Mouse (Mus musculus) monocyte, adult 2 months (primary cell): Measurements from ENCODE around the gene Cntnap2.
"Not testable (repeated sequence)": the region's sequence is repeated elsewhere in the genome, so short reads cannot be mapped to it uniquely, and the experiment has no call there.

Experiments used
- DNase-seq, 2 experiments: peaks; one replicate each; pipeline ENCODE4 v3.0.0; 2022; ENCODE audit warnings: low spot score in 2 of 2, low read depth in 1 of 2

Gene Cntnap2

DNA sequence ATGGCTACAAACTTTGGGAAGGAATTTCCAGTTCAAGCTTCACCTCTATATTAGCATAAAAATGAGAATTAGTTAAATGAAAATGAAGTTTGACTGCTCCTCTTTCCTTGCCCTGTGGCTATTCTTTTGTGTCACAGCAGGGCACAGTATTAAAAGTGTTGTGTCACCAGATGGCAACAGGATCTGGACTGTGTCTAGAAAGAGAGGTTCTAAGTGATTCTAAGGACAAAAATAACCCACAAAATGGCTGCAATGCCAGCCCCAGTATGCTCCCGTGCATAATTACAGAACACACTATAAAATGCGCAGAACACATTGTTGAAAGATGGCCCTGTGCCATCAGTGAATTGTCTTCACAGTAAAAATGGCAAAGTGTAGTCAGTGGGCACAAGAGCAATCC is 1146.4 kb downstream of the Cntnap2 start:
- DNase-seq, result no peak

DNA sequence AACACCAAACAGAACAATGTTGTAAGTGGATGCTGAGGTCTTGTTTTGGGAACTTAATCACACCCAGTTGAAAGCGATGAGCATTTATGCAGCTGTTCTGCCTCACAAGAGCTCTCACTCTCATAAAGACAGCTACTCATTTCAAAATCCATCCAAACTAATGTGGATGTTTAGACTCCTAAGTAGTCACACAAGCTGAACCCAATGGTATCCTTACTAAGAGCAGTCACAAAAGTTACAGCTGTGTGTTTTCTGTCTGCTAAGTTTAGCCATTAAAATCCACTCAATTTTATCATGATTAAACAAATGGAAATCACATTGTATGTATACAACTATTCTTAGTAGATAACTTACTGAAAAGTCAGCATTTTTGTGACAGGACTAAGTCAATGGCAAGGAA is 1173.7 kb downstream of the Cntnap2 start:
- no peak for DNase-seq

DNA sequence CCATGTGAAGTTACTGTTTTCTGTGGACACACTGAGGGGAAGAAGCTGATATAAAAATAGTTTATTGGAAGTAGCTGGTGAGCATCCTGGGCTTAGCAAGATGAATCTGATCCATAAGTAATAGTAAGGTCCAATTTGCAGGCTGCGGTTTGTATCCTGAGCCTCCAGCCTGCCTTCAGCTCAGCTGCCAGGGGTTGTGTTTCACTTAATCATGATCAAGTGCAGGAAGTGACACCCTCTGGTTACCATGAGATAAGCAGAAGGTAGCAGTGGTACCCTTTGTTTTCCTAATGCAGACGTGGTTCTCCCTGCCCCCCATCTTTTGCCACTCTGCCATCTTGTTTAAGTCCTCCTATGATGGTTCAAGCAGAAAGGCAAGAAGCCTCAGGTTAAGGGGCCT is 1181.2 kb downstream of the Cntnap2 start:
- DNase-seq, result no peak

DNA sequence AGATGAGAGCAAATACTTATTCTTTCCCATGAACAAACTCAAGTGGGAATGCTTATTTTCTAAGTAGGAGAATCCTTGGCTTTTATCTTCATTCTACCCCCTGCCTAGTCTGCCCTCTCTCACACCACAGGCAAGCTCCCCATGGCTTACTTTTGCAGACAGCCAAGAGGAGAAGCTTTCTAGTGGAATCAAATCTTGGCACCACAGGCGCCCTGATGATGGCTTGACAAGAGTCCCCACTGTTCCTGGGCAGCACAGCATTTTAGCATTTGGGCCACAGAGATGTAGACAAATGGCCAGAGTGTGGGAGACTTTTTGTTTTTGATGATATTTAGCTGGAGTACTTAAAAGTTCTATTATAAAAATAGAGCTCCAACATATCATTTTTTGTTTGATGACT is 1204.0 kb downstream of the Cntnap2 start:
- no peak for DNase-seq

DNA sequence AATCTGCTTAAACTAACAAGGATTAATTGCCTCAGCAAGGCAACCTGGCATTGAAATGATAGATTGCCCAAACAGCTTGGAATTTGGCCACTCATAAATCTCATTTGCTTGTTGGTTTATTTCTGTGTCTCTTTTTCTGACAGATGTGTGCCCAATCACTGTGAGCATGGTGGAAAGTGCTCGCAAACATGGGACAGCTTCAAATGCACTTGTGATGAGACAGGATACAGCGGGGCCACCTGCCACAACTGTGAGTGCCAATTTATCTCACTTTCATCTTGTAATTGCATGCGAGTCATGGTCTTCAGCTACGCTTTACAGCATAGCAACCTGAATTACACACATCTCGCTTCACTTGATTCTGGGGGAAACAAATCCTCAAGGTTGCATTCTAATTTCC is 1287.8 kb downstream of the Cntnap2 start:
- no peak for DNase-seq

DNA sequence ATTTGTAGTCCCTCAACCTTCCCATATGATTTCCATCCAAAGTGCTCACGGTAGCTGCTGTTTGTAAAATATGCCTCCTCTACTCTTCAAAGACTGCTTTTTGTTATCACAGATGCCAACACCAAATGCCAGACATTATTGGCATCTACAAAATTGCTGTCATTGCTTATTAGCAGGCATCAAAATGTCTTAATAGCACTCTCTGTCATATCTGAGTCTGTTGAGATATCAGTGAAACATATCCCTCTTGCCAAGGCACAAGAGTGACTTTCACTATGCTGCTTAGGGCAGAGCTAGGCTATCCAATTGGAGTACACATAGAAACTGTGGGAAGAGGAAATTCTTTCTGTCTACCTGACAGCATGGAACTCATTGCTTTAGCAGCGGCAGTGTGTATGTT is 1301.9 kb downstream of the Cntnap2 start:
- no peak for DNase-seq

DNA sequence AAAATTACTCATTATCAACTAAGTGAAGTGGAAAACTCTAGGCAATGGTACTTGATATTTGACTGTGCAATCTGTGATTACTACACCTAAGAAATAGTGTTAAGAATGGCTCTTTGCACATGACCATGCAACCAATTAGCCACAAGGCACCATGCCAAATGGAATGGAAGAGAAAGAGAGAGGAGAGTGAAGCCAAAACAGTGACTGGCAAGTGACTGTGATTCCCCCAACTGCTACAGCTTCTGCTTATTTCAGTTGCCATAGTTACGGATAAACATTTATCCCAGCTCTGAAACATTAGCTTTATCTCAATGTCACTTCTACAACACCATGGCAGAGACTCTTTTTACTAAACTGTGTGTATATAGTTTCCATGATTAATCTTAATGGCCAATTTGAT is 1303.0 kb downstream of the Cntnap2 start:
- DNase-seq, result no peak

DNA sequence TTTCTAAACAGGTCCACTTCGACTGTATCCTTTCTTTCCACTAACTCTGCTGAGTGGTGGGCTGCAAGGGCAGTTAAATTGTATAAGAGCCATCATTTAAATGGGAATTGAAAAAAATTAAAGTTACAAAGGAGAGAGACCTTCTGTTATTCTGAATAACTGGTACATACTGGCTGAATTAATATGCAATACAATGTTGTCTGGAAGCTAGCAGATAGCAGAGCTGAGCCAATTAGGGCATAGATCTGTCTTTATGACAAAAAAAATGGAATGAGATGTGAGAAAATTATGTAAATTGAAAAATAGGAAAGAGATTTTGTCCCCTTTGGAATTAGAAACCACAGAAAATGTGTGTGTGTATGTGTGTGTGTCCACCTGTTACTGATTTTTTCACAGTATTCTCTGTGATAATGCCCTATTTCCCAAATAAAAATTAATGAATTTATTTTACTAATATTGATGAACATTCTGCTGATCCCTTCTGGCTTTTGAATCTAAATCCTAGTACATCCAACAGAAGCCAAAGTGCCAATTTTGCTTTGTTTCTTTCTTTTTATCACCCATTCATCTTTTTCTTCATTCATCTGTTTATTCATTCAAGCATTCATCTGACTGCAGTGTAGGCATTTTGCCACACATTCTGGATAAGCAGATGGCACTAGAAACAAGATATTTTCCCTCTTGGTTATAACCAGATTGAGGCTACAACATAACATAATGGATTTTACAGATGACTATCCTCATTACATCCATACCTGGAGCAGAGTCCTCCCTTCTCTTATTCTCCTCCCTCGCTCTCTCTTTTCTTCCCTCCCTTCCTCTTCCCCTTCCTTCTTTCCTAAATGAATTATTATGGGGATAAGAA is 1339.8 kb downstream of the Cntnap2 start:
- no peak for DNase-seq

DNA sequence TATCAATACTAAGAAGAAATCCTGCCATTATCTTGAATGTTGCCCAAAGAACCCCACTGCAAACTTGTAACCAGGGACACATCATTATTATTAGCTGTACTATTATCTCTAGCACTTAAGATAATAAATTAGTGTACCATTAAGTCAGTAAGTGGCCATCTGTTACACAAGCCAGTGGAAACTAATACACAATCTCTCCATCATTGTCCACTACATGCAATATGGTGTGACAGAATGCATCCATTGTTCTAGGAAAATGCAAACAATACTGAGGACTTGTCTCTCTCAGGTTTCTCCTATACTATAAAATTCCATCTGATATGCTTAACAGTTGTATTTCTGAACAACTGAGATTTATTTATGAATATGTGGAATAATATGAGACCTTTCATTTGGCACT is 1355.0 kb downstream of the Cntnap2 start:
- no peak for DNase-seq

DNA sequence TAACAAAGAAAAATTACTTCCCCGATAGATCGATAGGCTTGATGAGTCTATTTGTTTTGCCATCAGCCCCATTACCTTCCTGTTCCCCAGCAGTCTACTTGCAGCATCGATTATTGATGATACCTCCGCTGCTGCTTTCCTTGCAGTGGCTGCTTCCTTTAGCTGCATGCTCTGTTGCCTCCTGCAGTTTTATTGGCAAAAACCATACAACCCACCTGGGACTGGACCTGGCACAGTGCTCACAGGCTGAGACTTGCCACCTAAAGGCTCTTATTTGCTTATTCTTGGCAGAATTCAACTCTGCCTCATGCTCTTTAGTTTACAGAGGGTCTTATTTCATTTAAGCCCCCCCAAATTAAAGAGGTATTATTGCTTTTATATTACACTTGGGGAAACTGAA is 1355.4 kb downstream of the Cntnap2 start:
- DNase-seq, result no peak

DNA sequence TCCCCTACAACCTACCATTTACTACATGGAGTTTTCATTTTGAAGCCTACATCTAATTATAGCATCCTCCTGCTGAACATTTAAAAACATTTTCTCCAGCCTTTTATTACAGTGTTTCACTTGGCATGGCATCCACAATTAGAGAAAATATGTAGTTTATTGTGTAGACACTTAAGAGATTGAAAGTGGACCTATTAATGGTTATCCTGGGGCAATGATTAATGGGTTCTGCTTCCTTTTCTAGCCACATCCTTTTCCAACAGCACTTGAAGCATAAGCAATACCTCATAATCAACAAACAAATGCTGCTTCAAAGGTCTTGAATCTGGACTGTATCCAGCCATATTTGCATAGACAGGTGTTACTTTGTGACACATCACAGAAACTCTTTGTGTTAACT is 1360.7 kb downstream of the Cntnap2 start:
- no peak for DNase-seq

DNA sequence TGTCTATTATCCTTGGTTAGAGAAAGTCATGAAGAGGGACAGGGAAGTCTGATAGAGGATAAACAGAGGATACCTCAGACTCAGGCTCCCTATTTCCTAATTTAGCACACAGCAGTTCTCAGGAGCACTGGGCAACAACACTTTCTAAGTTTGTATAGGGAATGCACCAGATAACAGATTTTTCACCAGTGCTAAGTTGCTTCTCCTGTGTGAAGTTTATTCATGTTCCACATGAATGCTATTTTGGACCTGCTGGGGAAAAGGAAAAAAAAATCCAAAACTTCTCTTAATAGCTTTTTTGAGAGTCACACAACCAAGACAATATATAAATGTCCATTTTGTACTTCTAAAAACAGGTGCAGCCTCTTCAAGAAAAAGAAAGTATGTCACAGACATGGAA is 1361.2 kb downstream of the Cntnap2 start:
- DNase-seq, result no peak

DNA sequence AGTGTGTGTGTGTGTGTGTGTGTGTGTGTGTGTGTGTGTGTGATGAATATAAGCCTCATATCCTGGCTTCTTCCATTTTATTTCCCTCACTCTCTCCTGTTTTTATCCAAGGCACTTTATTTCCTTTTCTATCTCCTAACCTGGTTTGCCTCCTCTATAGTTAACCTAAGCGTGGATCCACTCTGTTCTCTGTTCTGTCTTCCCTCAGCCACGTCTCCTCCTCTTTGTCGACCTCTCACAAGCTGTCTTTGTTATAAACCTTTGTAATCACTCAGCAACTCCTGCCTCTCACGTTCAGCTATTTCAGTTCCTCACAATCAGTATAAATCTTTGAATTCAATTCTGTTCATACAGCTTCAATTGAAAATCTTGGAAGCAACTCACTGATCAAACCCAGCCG is 1369.1 kb downstream of the Cntnap2 start:
- no peak for DNase-seq

DNA sequence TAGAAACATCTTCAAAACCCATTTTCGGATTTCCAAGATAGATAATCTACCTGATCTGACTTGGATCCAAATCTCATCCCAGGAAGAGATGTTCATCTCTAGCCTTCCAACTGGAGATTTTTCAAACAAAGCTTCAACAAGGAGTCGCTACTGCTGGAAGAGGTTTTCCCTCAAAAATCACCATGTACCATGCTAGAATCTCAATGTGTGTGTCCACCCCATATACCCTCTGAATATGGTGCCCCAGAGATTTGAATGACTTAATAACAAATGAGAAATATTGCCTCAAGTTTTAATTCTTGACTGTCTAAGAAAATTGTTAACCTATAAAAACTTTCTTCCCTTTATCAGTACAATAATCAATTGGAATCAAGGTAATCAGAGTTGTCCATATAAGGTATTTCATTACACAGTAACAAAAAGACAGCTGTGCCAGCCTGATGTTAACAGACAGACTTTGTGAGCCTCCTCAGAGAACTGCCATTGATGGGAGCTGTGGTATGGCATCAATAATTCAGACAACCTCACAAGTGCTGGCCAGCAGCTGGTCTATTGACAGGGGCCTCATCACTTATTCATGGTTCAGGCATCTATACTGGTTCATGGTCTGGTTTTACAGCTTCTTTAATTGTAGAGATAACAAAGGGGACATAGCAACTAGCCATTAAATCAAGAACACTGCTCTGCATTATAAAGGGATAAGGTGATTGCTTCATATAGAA is 1391.9 kb downstream of the Cntnap2 start:
- no peak for DNase-seq

DNA sequence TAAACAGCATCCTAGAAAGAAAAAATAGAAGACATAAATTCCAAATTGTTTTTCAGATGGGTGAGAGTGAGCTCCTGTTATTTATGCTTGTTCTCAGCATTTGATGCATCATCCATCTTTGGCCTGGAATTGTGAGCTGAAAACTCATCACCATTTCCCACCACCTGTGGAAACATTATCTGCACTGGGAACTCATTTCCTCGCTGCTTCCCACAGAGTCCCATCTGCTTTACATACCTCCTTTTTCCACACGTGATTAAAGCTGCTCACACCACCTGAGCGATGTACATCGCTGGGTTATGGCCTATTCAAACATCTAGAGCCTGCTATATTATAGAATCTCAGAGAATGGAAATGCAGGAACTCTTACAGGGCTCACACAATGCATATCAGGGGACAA is 1413.5 kb downstream of the Cntnap2 start:
- no peak for DNase-seq

DNA sequence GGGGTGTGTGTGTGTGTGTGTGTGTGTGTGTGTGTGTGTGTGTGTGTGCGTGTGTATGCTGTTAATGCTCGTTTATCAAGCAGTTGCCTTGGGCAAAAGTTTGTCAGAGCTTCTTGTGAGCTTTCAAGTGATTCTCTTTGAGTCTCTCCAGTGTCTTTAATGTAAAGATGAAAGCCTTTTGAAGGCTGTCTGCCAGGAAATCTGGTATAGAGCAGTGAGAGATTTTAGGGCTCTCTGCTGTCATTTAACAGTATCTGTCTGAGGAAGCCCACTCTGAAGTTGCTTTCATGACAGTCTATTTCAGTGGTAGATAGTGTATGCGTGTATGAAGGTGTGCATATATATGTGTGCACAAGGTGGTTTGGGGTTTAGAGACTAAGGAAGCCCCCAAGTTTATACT is 1425.2 kb downstream of the Cntnap2 start:
- no peak for DNase-seq

DNA sequence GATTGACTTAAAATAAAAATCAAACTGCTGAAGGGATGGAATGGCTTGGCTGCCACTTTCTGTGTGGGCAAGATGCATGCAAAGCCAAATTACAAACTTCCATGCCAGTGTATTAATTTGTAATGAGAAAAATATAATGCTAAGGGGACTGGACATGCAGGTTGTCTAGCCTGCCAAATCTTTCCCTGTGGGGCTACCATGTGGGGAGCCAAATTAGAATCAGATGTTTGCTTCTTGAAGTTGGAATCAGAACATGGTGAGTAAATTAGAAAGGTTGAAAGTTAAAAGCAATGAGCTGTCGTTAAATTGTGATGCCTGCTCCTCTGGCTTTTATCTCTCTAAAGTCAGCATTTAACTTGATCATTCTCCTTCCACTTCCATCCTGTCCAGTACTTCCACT is 1443.6 kb downstream of the Cntnap2 start:
- DNase-seq, result no peak

DNA sequence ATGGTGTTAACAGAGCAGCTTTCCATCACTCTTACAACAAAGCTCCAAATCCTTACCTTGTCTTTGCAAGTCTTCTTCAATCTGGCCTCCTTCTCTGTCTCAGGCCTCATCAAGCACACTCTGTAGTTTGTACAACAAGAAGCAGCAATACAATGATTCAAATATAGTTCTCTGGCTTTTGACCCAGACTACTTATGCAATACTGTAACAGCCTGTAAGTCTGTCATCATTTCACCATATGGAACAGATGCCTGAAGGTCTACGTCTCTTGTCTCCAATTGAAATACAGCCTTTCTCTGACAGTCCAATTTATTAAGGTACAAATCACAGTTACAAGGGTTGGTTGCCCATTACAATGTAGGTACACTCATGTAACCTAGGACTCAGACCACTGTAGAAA is 1453.7 kb downstream of the Cntnap2 start:
- DNase-seq, result no peak

DNA sequence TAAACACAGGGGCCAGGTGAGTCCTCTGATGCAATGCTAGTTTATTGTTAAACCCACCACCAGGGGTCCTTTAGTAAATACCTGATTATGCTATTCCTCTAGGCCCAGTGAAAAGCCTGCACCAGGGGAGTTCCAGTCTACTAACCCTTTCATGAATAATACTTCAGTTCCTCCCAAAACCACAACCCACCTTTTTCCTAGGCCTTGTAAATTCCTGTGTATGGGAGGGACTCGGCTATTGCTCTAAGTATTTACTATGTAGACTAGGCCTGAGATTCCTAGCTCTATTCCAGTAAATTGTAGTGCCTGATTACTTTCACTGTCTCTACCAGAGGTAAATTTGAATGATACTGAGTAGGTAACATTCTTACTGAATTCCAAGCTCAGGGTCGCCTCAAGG is 1478.4 kb downstream of the Cntnap2 start:
- not testable (repeated sequence) for DNase-seq

DNA sequence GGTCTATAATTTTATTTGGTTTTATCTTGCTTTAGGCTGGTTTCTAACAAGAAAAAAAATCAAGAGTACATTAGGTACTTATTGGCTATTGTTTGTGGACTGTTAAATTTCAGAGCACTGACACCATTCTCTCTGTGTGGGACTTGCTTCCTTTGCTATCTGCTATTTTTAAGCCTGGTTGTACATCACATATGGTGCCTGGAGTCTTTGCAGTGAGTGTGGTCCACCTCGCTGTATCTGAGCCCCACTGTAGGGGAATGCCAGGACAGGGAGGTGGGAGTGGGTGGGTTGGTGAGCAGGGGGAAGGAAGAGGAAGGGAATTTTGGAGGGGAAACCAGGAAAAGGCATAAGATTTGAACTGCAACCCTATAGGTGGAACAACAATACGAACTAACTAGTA is 1504.3 kb downstream of the Cntnap2 start:
- DNase-seq, result no peak

DNA sequence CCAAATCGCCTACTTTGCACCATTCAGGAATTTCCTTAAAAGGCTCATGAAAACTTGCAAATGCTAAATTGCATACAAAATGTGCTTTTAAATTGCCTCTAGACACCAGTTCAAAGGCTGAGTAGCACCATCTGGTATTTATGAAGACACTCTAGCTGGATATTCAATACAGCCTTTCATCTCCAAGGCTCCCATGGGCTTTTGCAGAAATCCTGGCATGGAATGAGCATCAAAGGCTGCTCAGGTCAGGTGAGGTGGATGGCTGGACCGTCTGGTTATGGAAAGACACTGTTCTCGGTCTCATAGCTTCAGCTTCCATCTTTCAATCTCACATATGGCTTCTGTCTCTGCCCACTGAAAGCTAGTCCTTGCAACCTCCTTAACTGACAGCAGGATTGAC is 1515.9 kb downstream of the Cntnap2 start:
- no peak for DNase-seq

DNA sequence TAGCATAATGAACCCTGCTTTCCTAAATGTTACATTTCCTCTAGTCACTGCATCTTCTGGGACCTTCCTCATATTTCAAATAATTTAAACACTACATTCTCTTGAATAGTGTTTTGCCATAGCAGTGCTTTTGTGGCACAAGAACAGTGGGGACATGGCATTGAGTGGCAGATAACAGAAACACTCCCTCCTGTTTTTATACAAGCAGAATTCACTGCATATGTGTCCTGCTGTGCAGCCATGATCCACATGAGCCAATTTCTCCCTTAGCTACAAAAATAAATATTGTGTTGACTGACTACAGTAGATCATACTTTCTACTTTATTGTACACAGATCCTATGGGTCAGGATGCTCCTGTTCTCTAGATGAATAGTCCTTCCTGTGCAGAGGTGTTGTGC is 1553.2 kb downstream of the Cntnap2 start:
- no peak for DNase-seq

DNA sequence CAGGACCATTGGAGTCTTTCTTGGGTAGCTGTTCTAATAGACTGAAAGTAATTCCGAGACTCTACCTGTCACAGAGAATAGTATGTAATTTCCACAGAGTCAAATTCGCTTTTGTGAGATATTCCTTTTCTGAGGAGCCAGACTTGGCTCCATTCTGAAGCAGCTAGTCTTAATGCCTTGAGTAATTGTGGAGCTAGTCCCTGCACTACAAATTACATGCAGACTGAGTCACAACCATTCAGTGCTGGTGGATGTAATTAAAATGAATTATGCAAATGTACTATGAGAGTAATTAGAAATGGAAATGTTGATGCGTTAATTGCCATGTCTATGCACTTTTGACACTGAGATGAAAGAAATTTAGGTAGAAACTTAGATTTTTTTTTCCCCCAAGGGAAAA is 1553.7 kb downstream of the Cntnap2 start:
- DNase-seq, result no peak
